Mouse (Mus musculus) lung, adult 2 months (tissue): Measurements from ENCODE around the gene Kdr.

Experiments used
- CTCF ChIP-seq: fragments of 200-500 bp; IDR thresholded peaks from 2 replicates; pipeline ENCODE4 v1.5.1; 2011; ENCODE audit warnings: mild to moderate bottlenecking, low read length, control low read depth; ENCODE audit not compliant: insufficient read depth
- POLR2A ChIP-seq: fragments of 200-500 bp; IDR thresholded peaks from 2 replicates; pipeline ENCODE4 v1.6.1; 2011; ENCODE audit warnings: low read depth, mild to moderate bottlenecking, control low read depth, low read length, borderline replicate concordance; ENCODE audit errors: extremely low read depth

DNA sequence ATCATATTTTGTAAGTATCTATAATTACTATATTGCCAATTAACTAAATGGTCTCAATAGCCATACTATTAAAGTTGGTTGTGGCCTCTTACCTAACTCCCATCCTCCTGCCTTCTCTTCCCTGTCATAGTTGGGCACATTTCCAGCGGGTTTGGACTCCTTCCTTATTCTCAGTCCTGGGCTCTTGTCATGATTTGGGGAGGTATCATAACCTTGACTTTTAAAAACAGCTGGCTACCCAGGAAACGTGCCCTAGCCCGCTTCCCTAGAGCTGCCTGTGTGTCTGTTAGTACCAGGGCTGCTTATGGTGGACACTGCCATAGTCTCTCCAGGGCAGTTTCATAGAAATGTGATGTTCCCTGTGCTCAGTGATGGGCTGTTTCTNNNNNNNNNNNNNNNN, 82.9 kb downstream of the Kdr start:
- TF ChIP-seq CTCF (no peak), POLR2A (no peak)
